Mouse (Mus musculus) kidney, postnatal 0 days (tissue): ENCODE results near the gene Ptx3. TPM values are rescaled to one million over a fixed set of nuclear protein-coding genes. Genes with fewer than 3 reads are reported as not detected.

Source experiments
- ATAC-seq: fragments of 200-750 bp; cut with Nextera tagmentation; replicated peaks from 2 replicates; pipeline ENCODE4 v1.8.0; 2017; ENCODE audit warnings: low read depth, moderate number of reproducible peaks, moderate TSS enrichment, moderate library complexity; ENCODE audit not compliant: low FRiP score
- DNase-seq: peaks from one replicate; pipeline ENCODE4 v3.0.0-alpha.2; 2016; ENCODE audit warnings: low spot score
- H3K27ac ChIP-seq: fragments of 300-500 bp; sonication (generic); 2 replicates; pipeline ENCODE4 v1.5.1; 2014; ENCODE audit warnings: mild to moderate bottlenecking
- H3K27me3 ChIP-seq: fragments of 300-500 bp; sonication (generic); 2 replicates; pipeline ENCODE4 v1.6.1; 2014; ENCODE audit warnings: low read length, mixed read lengths; ENCODE audit not compliant: insufficient read depth
- H3K36me3 ChIP-seq: fragments of 300-500 bp; sonication (generic); 2 replicates; pipeline ENCODE4 v1.6.1; 2014; ENCODE audit warnings: low read length, mixed read lengths; ENCODE audit not compliant: insufficient read depth
- H3K4me1 ChIP-seq: fragments of 300-500 bp; sonication (generic); replicated peaks from 2 replicates; pipeline ENCODE4 v1.6.1; 2014; ENCODE audit warnings: antibody characterized with exemption, low read length, mixed read lengths; ENCODE audit not compliant: insufficient read depth
- H3K4me2 ChIP-seq: fragments of 300-500 bp; sonication (generic); 2 replicates; pipeline ENCODE4 v1.6.1; 2014; ENCODE audit warnings: mild to moderate bottlenecking, low read length, moderate library complexity, mixed read lengths
- H3K4me3 ChIP-seq: fragments of 300-500 bp; sonication (generic); replicated peaks from 2 replicates; pipeline ENCODE4 v1.5.1; 2014; ENCODE audit warnings: low read depth, low read length
- H3K9ac ChIP-seq: fragments of 300-500 bp; sonication (generic); 2 replicates; pipeline ENCODE4 v1.6.1; 2014; ENCODE audit warnings: low read depth, low read length
- H3K9me3 ChIP-seq: fragments of 300-500 bp; sonication (generic); replicated peaks from 2 replicates; pipeline ENCODE4 v1.6.1; 2016; ENCODE audit warnings: low read length, inconsistent platforms, mixed read lengths
- CTCF ChIP-seq: IDR thresholded peaks from 2 replicates; pipeline ENCODE4 v1.5.1; 2016; ENCODE audit warnings: antibody characterized with exemption, low read depth, mild to moderate bottlenecking, moderate library complexity
- WGBS: fragments of 180-500 bp; shearing (Covaris S2); extraction: QIAGEN DNeasy Blood & Tissue Kit; methylation state at CpG from one replicate; pipeline ENCODE4 v1.1.7; 2014; 5-methylcytosine and 5-hydroxymethylcytosine counted together
- polyA plus RNA-seq: library from polyadenylated mRNA; unstranded; fragments of >200 nt; fragmentation: Nextera tagmentation; extraction: Ambion mirVana; gene quantifications from 2 replicates; pipeline ENCODE4 v1.2.1, GENCODE M21; 2015

Ptx3 gene
- polyA plus RNA-seq, 1 experiment from 2014 or later: 11.2 TPM

DNA sequence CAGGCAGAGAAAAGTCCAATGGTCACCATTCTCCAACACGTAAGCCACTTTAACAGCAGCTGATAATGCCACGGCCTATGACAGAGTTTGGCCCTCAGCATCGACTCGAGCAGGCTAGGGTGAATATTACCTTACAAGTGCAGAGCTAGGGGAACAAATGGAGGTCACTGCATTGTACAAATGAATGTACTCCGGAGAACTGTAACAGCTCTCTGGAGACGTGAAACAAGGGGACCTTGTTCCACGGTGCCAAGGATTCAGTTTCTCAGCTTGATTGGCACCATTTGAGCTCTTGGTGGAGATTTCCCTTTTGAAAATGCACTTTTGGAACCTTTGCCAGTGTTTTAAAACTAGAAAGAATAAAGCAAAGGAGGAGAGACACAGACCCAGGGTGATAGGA lies 32.1 kb downstream of the Ptx3 start:
- DNase-seq (no peak), ATAC-seq (no peak)
- H3K9ac ChIP-seq: no peak overlapping the region
- H3K27ac ChIP-seq: no peak overlapping the region
- no peak overlapping the region for H3K4me3 ChIP-seq
- TF ChIP-seq CTCF: no peak
- no peaks in the 10 kb centered on the region for H3K9me3 ChIP-seq
- H3K36me3 ChIP-seq: no peaks in the 10 kb centered on the region
- H3K4me1 ChIP-seq: no peaks in the 10 kb centered on the region
- 79% methylated on average over 7 of the region's 7 CpGs for WGBS
- H3K27me3 ChIP-seq: no peaks in the 10 kb centered on the region
- no peak overlapping the region for H3K4me2 ChIP-seq

DNA sequence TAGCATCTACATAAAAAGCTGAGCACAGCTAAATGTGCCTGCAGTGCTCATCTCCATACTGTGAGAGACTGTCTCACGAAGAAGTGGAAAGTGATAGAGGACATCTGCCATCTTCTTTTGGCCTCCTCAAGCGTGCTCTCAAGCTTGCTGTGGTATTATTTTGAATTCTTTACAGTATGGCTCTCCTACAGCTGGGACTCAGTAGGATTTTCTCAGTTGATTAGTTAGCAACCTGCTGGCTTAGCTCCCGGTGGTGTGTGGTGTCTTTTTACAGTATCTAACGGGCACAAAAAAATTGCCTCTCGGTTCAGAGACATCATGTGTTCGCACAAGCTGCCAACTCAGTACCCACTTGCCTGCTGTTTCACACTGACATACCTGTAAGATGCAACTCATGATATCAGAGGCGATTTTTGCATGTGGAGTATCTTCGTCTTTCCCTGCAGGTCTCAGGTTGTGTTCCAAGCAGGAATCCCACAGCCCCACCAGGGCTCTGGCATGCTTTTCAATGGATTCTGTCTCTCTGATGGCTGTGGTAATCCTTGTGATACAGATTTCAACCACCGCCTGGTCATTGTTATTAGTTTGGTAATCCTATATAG lies 34.9 kb downstream of the Ptx3 start:
- TF ChIP-seq CTCF: no peak
- ATAC-seq (no peak), DNase-seq (no peak)
- H3K4me3 ChIP-seq: no peak overlapping the region
- H3K9me3 ChIP-seq: no peaks in the 10 kb centered on the region
- H3K36me3 ChIP-seq: no peaks in the 10 kb centered on the region
- H3K27ac ChIP-seq: no peak overlapping the region
- no peaks in the 10 kb centered on the region for H3K4me1 ChIP-seq
- no peaks in the 10 kb centered on the region for H3K27me3 ChIP-seq
- 75% methylated on average over 9 of the region's 9 CpGs for WGBS
- no peak overlapping the region for H3K9ac ChIP-seq
- no peak overlapping the region for H3K4me2 ChIP-seq

DNA sequence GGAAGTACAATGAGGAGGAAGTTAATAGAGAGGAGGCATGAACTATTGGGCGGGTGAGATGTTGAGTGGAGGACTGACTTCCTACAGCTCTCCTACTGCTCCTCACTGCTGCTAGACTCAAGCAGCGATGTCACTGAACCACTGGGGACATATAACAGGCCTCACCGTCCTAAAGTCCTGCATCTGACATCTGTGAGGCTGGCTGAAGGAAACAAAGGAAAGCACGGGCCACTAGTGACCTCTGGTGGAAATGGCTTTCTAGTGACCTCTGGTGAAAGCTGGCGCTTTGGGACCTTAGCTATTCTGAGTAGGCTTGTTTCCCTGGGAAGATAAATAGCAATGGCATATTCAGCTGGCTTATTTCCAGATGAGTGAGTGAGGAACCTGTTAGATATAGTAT lies 42.6 kb downstream of the Ptx3 start:
- 0 out of 2 replicates have a peak, but pooled peaks cover 3% of the 10 kb centered on the region for H3K36me3 ChIP-seq
- peak; percentile 41 for DNase-seq
- WGBS: 38% methylated on average over 5 of the region's 5 CpGs

GRCm38 (mm10) chr3:66263270-66263669 lies 43.6 kb downstream of the Ptx3 start:
- DNase-seq: no peak
- no peak overlapping the region for H3K9ac ChIP-seq
- H3K27me3 ChIP-seq: no peaks in the 10 kb centered on the region
- no peak overlapping the region for H3K27ac ChIP-seq
- no peak overlapping the region for H3K4me3 ChIP-seq
- H3K4me2 ChIP-seq: no peak overlapping the region
- no peaks in the 10 kb centered on the region for H3K9me3 ChIP-seq
- no peak for TF ChIP-seq CTCF
- ATAC-seq: no peak
- no peaks in the 10 kb centered on the region for H3K4me1 ChIP-seq
- WGBS: 83% methylated on average over 4 of the region's 4 CpGs
- 0 out of 2 replicates have a peak, but pooled peaks cover 3% of the 10 kb centered on the region for H3K36me3 ChIP-seq

More for the DNA sequence above, 42.6 kb downstream of the Ptx3 start:
- no peak overlapping the region for H3K4me3 ChIP-seq
- H3K27me3 ChIP-seq: no peaks in the 10 kb centered on the region
- no peak for ATAC-seq
- H3K4me2 ChIP-seq: no peak overlapping the region
- no peaks in the 10 kb centered on the region for H3K4me1 ChIP-seq
- H3K9me3 ChIP-seq: no peaks in the 10 kb centered on the region
- no peak overlapping the region for H3K9ac ChIP-seq
- H3K27ac ChIP-seq: no peak overlapping the region
- peak; percentile 58; the same call in 1 of the 2 replicates for TF ChIP-seq CTCF

Other genes starting within 250 kb of the Ptx3 start
- 17.3 and 21.5 TPM in 2 replicates for gene Veph1, start 76.9 kb downstream of the Ptx3 start, polyA plus RNA-seq